Mouse (Mus musculus): ENCODE measurements around the gene Slfn3.
"Not testable (repeated sequence)": the region's sequence is repeated elsewhere in the genome, so short reads cannot be mapped to it uniquely, and the experiment has no call there.

DNA sequence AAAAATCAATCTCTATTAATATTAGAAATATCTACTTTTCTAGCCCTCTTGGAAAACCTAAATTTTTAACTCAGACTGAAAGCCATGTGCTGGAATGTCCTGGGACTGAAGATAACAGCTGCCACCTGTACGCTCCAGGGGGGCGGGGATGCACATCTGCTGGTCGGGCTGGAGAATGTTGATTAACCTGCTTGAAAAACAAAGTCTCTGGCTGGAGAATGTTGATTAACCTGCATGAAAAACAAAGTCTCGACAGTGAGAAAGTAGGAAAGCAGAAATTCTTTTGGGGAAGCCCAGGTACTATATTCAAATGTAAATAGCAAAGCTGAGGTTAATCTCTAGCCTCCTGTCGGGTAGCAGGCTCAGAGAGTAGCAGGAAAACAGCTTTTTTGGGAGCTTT lies 42.5 kb downstream of the Slfn3 start:
- TF ChIP-seq POLR2A (IDR thresholded peaks at IDR 0.05; ENCODE audit: control insufficient read depth, extremely low read depth, insufficient read depth, low read length, poor library complexity); CTCF (IDR thresholded peaks at IDR 0.05; ENCODE audit: borderline replicate concordance, control insufficient read depth, extremely low read depth, insufficient read depth, low read length, poor library complexity): not testable (repeated sequence)

Data from thymus, adult 2 months (tissue).